26 mouse cellular contexts compared by ENCODE assay signal in the genomic region with DNA sequence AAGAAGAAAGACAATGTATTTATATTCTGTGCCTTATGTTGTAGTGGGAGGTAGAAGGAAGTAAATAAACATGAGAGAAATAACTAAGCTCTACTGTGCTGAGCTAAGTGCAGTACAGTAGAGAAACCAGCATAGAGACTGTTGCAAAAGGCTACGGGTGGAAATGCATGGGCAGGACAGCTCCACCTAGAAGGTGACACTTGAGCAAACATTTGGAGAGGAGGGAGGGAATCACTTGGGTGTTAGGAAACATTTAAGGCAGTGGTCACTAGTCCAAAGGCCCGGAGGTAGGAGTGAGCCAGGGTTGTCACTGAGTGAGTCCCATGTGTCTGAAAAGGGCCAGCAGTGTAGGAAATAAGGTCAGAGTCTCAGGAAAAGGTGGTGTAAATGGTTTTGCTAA.
DNase-seq lines count a peak whose midpoint lies in the region; ATAC-seq and TF ChIP-seq lines count a peak whose summit lies in the region.
"Had no signal": no experiment of that assay in that cellular context is flagged by ENCODE, and none has a peak within 500 bp of the region (broad histone marks: within the 10 kb centered on the region; RNA-seq: fewer than 3 reads in every experiment).

No protein-coding gene starts in this region.

- H3K4me2 ChIP-seq in liver, embryonic 15.5 days = no peak overlapping the region
- H3K4me2 ChIP-seq in liver, embryonic 12.5 days = no peak overlapping the region
- H3K4me2 ChIP-seq in liver, postnatal 0 days (ENCODE audit: low read depth, low read length) = no peak overlapping the region
- H3K4me2 ChIP-seq: forebrain, embryonic 13.5 days; heart, embryonic 11.5 days; hindbrain, embryonic 13.5 days had no signal

- H3K9ac ChIP-seq in liver, embryonic 15.5 days = no peak overlapping the region
- no peak overlapping the region for H3K9ac ChIP-seq in liver, embryonic 12.5 days
- H3K9ac ChIP-seq in liver, postnatal 0 days (replicated peaks) = no peak overlapping the region
- H3K9ac ChIP-seq: forebrain, embryonic 13.5 days; hindbrain, embryonic 13.5 days had no signal

- no peaks in the 10 kb centered on the region for H3K27me3 ChIP-seq in liver, embryonic 15.5 days
- no peaks in the 10 kb centered on the region for H3K27me3 ChIP-seq in liver, embryonic 12.5 days (replicated peaks)
- no peaks in the 10 kb centered on the region for H3K27me3 ChIP-seq in liver, postnatal 0 days (ENCODE audit: insufficient read depth, low read length)
- H3K27me3 ChIP-seq: CH12.LX; forebrain, embryonic 13.5 days; hindbrain, embryonic 13.5 days; Patski had no signal

- no peak for TF ChIP-seq EP300 in liver, postnatal 0 days (IDR thresholded peaks at IDR 0.05; ENCODE audit: low read depth)

- DNase-seq in adrenal gland, postnatal 14 days = peak; percentile 32
- no peak for DNase-seq in adrenal gland, adult 8-10 months
- no peak for DNase-seq in liver, postnatal 0 days
- no peak for DNase-seq in left cerebral cortex, postnatal 36 days (ENCODE audit: low spot score in 2 of 2)
- no peak for DNase-seq in layer of hippocampus, adult 9-10 months (ENCODE audit: low spot score)
- DNase-seq: adrenal gland, postnatal 25 days; B cell, adult 2 months; cerebellum, adult 18-20 months; cerebellum, adult 9-10 months; cerebellum, postnatal 14 days; gastrocnemius, adult 2 months; gastrocnemius, postnatal 14 days; heart, adult 11 months; heart, postnatal 36 days had no signal

- no peak overlapping the region for H3K27ac ChIP-seq in liver, embryonic 15.5 days (replicated peaks)
- no peak overlapping the region for H3K27ac ChIP-seq in liver, embryonic 12.5 days
- H3K27ac ChIP-seq in liver, postnatal 0 days (ENCODE audit: low read depth) = no peak overlapping the region
- H3K27ac ChIP-seq: forebrain, embryonic 10.5 days; forebrain, embryonic 13.5 days; gastrocnemius, adult 2 months; hindbrain, embryonic 10.5 days; hindbrain, embryonic 13.5 days had no signal

- no peak for TF ChIP-seq CTCF in liver, postnatal 0 days (IDR thresholded peaks at IDR 0.05; ENCODE audit: low read depth)

- H3K9me3 ChIP-seq in liver, embryonic 15.5 days (replicated peaks) = no peaks in the 10 kb centered on the region
- no peaks in the 10 kb centered on the region for H3K9me3 ChIP-seq in liver, embryonic 12.5 days (replicated peaks)
- no peaks in the 10 kb centered on the region for H3K9me3 ChIP-seq in liver, postnatal 0 days (ENCODE audit: low read length)
- H3K9me3 ChIP-seq: forebrain, embryonic 10.5 days; forebrain, embryonic 13.5 days; G1E; hindbrain, embryonic 10.5 days; hindbrain, embryonic 13.5 days had no signal

- H3K36me3 ChIP-seq in liver, embryonic 15.5 days (replicated peaks) = peaks cover 29% of the 10 kb centered on the region
- peaks cover 51% of the 10 kb centered on the region for H3K36me3 ChIP-seq in liver, embryonic 12.5 days
- H3K36me3 ChIP-seq in liver, postnatal 0 days (replicated peaks; ENCODE audit: insufficient read depth, low read length) = peaks cover 25% of the 10 kb centered on the region

- peak; percentile 67 for ATAC-seq in liver, embryonic 15.5 days (ENCODE audit: insufficient read depth)
- ATAC-seq in liver, embryonic 12.5 days = no peak
- ATAC-seq in liver, postnatal 0 days = peak; percentile 80
- ATAC-seq: forebrain, embryonic 13.5 days; forebrain, embryonic 16.5 days; hindbrain, embryonic 16.5 days; Patski had no signal

- intact Hi-C loops in left cerebral cortex, postnatal 36 days (cut with DNase I) = no loop called here

- WGBS in liver, embryonic 15.5 days (ENCODE audit: insufficient replicate concordance) = 68% methylated on average over 2 of the region's 2 CpGs
- 72% methylated on average over 2 of the region's 2 CpGs for WGBS in liver, embryonic 12.5 days (ENCODE audit: insufficient replicate concordance)
- WGBS in liver, postnatal 0 days (ENCODE audit: insufficient replicate concordance) = 60% methylated on average over 2 of the region's 2 CpGs

- H3K4me1 ChIP-seq in liver, embryonic 15.5 days (replicated peaks) = no peaks in the 10 kb centered on the region
- no peaks in the 10 kb centered on the region for H3K4me1 ChIP-seq in liver, embryonic 12.5 days
- H3K4me1 ChIP-seq in liver, postnatal 0 days (ENCODE audit: insufficient read depth) = no peaks in the 10 kb centered on the region
- H3K4me1 ChIP-seq: forebrain, embryonic 10.5 days; forebrain, embryonic 13.5 days; hindbrain, embryonic 10.5 days; hindbrain, embryonic 13.5 days had no signal

- no peak overlapping the region for H3K4me3 ChIP-seq in liver, embryonic 15.5 days (replicated peaks)
- H3K4me3 ChIP-seq in liver, embryonic 12.5 days = no peak overlapping the region
- no peak overlapping the region for H3K4me3 ChIP-seq in liver, postnatal 0 days (ENCODE audit: low read depth, low read length)
- H3K4me3 ChIP-seq: forebrain, embryonic 10.5 days; forebrain, embryonic 13.5 days; gastrocnemius, adult 2 months; hindbrain, embryonic 10.5 days; hindbrain, embryonic 13.5 days had no signal
